Mouse (Mus musculus) small intestine, adult 10 weeks (tissue): ENCODE data around the gene Mfap1b. TPM values are rescaled to one million over a fixed set of nuclear protein-coding genes. Genes with fewer than 3 reads are reported as not detected.

Experiments
- polyA plus RNA-seq: library from polyadenylated mRNA; stranded (reverse); fragments of 350-450 nt; fragmentation: Illumina TruSeq; extraction: RNeasy Lipid Tissue Mini Kit (QIAGEN cat#74804); gene quantifications from one replicate; pipeline ENCODE4 v1.2.3, GENCODE M21; 2014; ENCODE audit warnings: low replicate concordance

The Mfap1b gene
- polyA plus RNA-seq, result 32.3 TPM

GRCm38 (mm10) chr2:121473301-121474179 is at the start of gene Mfap1b:
Gene Mfap1b, minus strand, starts transcription at chr2:121474067.

DNA sequence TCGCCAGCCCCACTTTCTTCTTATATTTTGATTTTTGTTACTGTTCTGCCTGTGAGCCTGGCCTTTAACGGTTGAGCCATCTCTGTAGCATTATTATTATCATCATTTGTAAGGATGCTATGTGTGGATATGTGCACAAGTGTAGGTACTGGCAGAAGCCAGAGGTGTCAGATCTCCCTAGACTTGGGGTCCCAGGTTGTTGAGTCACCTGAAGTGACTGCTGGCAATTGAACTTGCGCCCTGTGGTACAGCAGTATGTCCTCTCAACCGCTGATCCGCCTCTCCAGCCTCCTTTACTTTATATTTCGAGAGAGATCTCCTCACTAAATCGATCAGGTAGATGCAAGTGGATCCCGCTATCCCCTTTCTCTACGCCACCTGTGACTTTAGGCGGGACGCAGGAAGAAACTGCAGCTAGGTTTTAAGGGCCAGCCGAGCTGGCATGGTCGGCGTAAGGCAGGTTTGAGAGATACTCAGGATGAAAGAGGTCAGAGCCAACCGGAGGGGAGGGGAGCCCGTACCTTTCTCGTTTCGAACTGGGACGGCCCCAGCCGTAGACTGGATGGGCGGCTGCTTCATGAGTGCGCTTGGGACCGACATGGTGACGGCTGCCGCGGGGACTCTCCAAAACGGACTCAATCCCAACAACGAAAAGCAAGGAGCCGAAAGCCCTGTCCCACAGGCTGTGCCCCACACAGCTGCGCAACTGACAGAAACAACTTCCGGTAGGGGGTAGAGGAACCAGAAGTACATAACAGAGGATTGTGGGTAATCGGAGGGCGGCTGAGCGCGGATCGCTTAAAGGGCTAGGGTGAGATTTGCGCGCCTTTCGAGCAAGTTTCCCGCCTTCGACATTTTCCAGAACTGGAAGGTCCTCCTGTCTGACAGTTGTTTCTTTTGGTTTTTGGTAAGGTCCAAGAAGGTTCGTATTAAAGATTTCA is 32.3 kb upstream of the Mfap1b start, which contains the start of the genes Mfap1a and Wdr76:
TSS of gene Mfap1a (minus strand) at position 724 of the 941 bp plus-strand sequence.
TSS of gene Wdr76 (plus strand) at position 782 of the 941 bp plus-strand sequence.

GRCm38 (mm10) chr2:121456692-121457642 is 16.9 kb downstream of the Mfap1b start, which contains the start of gene Serinc4:
Gene Serinc4, minus strand, starts transcription at chr2:121456781.

GRCm38 (mm10) chr2:121452990-121453389 is 20.9 kb downstream of the Mfap1b start, which contains the start of gene Hypk:
Gene Hypk, plus strand, starts transcription at chr2:121453290.

DNA sequence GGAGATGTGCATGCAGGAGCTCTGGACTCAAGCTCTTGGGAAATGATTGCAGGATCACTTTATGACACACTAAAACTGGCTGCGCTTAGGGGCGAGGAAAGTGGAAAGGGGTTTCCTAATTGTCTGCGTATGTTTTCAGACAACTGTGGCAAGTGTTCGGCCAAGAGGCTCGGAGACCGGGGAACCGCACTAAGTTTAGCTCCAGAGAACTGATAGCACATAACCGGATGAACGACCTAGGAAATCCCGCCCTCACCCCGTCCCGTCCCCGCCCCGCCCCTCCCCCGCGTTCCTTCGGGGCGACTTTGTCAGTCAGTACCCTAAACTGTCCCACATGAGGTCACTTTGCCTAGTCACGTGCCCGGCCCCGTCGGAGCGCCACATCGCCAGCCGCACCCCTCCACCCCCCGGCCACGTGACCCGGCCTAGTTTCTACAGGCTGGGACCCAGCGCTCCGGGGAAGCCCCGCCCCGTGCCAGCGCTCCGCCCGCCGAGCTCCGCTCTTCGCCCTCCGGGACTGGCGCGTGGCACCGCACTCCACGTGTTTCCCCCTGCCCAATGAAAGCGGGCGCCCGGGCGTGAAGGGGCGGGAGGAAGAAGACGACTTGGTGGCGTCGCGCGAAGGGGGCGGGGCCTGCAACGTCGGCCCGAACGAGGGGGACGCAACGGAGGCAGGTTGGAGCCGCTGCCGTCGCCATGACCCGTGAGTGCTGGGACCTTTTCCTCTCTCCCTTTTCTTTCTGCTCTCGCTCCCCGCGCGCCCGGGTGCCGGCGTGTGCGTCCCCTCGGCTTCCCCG is 24.9 kb downstream of the Mfap1b start, which contains the start of gene Serf2:
TSS of gene Serf2 (plus strand) at position 457 of the 797 bp plus-strand sequence.

DNA sequence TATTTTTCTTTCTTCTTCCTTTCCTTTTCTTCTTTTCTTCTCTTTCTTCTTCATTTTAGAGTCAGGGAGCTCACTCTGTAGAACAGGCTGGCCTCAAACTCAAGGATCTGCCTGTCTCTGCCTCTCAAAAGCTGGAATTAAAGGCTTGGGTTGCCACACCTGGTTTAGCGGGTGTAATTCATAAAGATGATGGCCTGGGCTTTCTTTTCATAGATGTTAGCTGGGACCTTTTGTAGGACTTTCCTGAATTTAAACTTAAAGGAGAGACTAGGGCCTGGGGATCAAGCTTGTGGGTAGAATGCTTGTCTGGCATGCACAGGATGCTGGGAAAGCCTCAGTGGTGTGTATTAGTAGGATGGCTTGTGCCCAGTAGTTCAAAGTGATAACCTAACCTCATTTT is 29.7 kb downstream of the Mfap1b start, which contains the start of gene Ell3:
TSS of gene Ell3 (minus strand) at position 101 of the 400 bp plus-strand sequence.

GRCm38 (mm10) chr2:121413387-121414042 is 60.4 kb downstream of the Mfap1b start, which contains the start of the genes Pdia3 and Catsper2:
Gene Pdia3, plus strand, starts transcription at chr2:121413775.
Gene Catsper2, minus strand, starts transcription at chr2:121413792.

Other genes with a start within 250 kb of the Mfap1b start
- gene Trp53bp1, start 202.7 kb downstream of the Mfap1b start, polyA plus RNA-seq, result 4.9 TPM
- gene Map1a, start 184.5 kb downstream of the Mfap1b start, polyA plus RNA-seq, result 0.41 TPM
- 21.1 TPM for gene Ppip5k1, start 118.7 kb downstream of the Mfap1b start, polyA plus RNA-seq
- 165 TPM for gene Ckmt1, start 116.4 kb downstream of the Mfap1b start, polyA plus RNA-seq
- not detected for gene Strc, start 86.9 kb downstream of the Mfap1b start, polyA plus RNA-seq
- 1,161 TPM for gene Pdia3, start 60.3 kb downstream of the Mfap1b start, polyA plus RNA-seq
- gene Catsper2, start 60.3 kb downstream of the Mfap1b start, polyA plus RNA-seq, result 1.7 TPM
- 4.3 TPM for gene Ell3, start 29.8 kb downstream of the Mfap1b start, polyA plus RNA-seq
- gene Serf2, start 24.9 kb downstream of the Mfap1b start, polyA plus RNA-seq, result 88.0 TPM
- gene Hypk, start 20.8 kb downstream of the Mfap1b start, polyA plus RNA-seq, result 28.7 TPM
- gene Serinc4, start 17.3 kb downstream of the Mfap1b start, polyA plus RNA-seq, result not detected
- 47.1 TPM for gene Mfap1a, start 32.6 kb upstream of the Mfap1b start, polyA plus RNA-seq
- gene Wdr76, start 32.7 kb upstream of the Mfap1b start, polyA plus RNA-seq, result 13.4 TPM